Mouse (Mus musculus) 3T3-L1 (cell line): ENCODE measurements around the gene Ptgs1.
"Not testable (repeated sequence)": the region's sequence is repeated elsewhere in the genome, so short reads cannot be mapped to it uniquely, and the experiment has no call there.

ENCODE experiments used
- DNase-seq: peaks from one replicate; pipeline ENCODE4 v3.0.0-alpha.2; 2015; ENCODE audit warnings: low read depth, low spot score

Gene Ptgs1

DNA sequence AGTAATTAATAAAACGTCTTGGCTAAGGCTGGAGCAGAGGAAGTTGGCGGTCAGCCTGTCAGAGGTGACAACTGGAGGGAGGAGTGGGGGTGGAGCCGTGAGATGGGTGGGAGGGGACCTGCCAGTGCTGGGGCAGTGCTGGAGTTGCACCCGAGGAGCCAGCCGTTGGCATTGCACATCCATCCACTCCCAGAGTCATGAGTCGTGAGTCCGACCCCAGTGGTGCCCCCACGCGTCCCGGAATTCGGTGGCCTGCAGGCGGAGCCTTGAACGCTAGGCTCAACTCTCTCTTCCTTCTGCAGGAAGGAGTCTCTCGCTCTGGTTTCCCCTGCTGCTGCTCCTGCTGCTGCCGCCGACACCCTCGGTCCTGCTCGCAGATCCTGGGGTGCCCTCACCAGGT is at the start of gene Ptgs1:
TSS of gene Ptgs1 (plus strand) at position 61 of the 400 bp plus-strand sequence.
- DNase-seq, result peak; percentile 85

DNA sequence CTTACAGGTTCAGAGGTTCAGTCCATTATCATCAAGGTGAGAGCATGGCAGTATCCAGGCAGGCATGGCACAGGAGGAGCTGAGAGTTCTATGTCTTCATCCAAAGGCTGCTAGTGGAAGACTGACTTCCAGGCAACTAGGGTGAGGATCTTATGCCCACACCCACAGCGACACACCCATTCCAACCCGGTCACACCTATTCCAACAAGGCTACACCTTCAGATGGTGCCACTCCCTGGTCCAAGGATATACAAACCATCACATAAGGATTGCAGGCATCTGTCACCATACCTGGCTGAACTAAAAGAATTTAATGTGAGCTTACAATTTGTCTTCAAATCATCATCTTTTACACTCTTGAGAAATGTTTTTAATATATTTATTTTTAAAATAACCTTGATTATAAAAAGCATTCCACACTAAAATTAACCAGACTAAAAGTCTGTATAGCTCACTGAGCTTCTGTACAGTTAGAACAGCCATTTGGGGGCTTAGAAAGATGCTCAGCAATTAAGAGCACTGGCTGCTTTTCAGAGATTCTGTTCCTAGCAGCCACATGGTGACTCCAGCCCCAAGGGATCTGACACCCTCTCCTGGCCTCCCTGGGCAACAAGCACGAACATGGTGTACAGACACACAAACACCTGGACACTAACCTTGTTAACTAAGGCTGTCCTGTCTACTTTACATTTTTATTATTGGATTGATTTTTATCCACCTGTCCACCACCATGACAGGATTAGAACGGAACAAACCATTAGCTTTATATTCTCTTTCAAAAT is 48.4 kb upstream of the Ptgs1 start:
- DNase-seq, result not testable (repeated sequence)

DNA sequence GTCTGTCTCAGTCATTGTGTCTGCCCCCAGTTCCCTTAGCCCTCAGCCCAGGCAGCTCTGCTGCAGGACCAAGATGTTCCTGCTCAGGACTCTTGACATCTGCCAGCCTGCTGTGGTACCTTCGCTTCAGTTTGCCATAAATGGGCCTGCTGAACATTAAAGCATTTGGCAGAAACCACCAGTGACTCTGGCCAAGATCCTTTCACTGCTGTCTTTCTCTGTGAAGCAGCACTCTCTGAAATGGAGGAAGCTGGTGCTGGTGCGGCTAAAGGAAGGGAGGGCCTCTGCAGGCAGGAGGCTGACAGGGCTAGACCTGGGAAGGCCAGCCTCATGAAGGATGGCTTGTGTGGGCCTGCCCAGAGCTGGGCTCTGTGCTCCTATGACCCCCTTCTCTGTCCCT is 46.9 kb upstream of the Ptgs1 start:
- peak; percentile 14 for DNase-seq

DNA sequence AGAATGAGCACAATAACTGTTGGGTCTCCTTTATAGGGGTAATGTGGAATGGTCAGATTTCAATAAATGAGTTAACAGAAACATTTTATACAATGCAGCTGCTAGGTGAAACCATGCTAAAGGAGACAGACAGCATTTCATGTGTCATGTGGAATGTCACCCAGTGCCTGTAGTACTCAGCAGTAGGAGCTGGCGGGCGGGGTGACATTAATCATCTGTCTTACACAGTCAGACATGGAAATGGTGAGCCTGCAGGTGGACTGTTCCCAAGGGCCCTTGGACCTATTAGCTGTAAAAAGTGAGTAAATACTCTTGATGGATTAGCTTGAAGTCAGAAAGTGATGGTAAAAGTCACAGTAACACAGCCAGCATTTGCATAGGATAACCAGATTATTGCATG is 46.0 kb upstream of the Ptgs1 start:
- peak; percentile 13 for DNase-seq

DNA sequence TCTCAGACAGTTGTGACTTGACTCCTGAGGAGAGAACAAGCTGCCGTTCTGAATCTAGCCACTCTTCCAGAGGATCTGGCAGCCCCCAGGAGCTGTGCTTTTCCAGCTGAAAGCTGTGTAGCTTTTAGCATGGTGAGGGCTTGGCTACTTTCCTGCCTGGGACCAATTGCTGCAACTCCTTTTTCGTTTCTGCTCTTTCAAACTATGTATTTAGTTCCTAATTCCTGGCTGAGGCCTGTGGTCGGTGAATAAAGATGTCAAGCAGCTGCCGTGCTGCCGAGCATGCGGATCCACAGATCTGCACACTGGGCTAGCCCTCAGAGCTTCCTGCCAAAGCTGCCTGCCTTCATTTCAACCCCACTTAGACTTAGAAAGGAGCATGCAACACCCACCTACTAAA is 45.4 kb upstream of the Ptgs1 start:
- no peak for DNase-seq

DNA sequence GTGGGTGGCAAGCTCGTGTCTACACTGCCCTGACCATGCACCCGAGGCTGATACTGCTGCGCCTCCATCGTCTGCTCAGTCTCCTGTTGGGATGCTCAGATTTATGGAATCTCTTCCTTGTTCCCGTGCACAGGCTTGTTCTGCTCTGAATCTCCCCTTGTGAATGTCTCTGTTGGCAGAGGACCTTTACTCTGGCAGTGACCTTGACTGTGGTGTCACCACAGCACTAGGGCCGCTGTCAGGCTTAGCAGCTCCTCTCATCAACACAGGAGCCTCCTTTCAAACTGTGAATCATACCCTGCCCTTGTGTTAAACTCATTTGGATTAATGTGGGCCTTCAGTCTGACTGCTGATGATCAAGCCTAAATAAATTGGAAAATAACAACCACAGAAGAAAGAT is 41.0 kb upstream of the Ptgs1 start:
- DNase-seq, result not testable (repeated sequence)

DNA sequence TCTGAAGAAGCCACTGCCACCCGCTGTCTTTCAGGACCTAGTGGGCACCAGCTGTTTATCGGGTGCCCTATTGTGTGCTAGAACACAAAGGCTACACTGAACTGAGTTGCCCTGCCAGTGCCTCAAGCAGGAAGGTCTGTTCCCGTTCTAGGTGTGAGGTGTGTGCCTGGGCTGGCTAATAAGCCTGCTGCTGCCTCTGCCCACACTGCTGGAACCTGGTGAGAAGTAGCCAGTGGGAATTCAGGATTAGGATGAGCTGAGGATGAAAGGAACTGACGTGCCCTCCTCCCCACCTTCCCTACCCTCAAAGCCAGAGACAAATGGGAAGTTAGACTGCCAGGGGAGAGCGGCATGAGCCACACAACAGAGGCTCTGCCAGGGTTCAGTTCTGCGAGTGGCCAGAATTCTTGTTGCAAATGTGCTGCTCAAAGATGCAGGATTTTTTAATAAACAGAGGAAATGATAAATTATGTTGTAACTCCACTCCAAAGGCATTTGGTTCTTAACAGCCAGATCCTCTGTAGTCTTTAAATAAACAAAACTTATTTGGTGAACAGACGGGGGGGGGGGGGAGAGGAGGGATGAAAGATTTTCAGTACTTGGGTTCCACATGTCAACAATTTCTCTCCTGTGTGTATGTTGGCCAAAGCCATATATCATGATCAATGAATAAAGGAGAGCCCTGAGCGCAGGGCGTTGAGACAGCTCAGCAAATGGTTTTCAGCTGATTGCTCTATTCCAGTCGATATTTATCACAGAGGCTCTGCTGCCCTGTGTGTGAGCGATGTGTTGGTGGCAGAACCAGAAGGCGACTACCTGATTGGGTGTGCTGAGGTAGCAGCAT is 38.9 kb upstream of the Ptgs1 start:
- no peak for DNase-seq

DNA sequence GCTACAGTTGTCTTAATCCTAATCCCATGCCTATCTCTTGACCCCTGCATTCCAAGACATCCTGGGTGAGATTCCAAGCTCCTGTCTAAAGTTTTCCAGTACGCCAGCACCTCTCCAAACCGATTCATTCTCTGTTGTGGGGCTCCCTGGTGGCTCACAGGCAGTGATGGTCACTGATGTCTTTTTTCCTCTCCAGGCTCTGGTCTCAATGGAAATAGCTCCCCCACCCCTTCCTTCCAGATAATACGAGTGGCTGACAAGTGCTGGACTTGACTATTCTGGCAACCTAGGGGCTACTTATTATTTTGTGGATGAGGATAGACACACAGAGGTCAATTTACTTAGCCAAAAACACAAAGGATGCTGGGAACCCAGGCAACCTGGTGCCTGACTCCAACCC is 33.2 kb upstream of the Ptgs1 start:
- no peak for DNase-seq

DNA sequence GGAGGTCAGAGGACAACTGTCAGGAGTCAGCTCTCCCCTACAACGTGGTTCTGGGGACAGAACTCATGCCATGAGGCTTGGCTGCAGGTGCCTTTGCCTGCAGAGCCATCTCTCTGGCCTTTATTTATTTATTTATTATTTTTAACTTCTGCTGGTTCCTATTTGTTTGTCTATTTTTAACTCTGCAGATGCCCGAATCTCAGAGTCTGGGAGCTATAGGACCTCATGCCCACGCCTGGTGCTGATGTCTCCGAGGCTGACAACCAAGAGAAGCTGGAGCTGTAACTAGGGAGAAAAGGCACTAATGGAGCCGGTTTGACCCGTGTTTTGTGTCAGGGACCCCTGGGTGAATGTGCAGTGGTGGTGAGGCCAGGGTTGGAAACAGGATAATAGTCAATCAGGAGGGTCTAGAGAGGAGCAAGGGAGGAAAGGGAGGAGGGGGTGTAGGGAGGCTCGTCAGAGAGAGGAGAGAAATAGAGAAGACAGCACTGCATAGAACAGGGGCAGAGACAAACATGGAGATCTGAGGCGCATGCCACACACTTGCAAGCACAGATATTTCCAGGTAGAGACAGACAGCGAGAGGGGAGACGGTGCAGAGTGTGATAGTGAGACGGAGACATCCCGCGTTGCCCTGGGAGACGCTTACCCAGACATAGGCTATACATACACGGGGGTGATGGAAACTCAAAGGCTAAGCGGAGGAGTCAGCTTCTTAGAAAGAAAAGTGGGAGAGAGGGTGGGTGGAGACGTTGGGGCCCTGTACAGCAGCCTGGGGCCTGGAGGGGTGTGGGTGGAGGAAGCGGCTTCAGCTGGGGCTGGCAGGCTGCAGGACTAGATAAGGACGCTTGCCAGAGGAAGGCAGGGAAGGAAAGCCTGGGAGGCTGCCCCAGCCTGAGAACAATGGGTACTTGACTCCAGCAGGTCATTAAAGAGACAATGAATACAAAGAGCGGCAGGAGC is 32.0 kb upstream of the Ptgs1 start:
- DNase-seq, result no peak

DNA sequence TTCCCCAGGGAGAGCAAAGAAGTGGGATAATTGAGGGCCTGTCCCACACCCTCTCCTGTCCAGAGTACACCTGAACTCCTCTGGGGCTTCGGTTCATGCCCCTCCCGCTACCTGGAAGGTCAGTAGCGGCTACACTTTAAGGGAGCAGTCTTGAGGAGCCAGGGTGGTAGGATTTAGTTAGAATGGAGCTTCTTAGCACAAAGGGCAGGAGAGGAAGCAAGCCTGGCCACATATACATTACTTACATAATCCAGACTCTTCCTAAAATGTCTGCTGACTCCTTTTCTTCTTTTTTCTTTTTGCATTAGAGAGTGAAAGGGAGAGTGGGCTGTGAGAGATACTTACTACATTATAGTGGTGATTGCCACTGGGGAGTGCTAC is 31.4 kb upstream of the Ptgs1 start:
- no peak for DNase-seq

DNA sequence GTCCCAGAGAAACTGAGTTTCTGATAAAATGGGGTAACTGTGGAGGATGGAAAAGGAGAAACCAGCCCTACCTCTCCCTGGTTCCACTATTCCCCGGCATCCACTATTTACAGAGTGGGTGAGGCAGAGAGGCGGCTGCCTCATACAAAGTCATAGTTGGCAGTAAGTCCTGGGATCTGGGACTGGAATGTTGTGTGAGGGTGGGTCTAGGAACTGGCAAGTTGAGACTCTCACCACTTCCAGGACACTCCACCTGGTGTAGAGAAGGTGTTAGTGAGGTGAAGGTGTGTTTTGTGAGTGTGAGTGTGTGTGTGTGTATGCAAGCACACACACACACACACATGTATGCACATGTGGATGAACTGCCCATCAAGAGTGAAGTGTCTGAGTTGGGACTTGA is 29.4 kb upstream of the Ptgs1 start:
- no peak for DNase-seq

DNA sequence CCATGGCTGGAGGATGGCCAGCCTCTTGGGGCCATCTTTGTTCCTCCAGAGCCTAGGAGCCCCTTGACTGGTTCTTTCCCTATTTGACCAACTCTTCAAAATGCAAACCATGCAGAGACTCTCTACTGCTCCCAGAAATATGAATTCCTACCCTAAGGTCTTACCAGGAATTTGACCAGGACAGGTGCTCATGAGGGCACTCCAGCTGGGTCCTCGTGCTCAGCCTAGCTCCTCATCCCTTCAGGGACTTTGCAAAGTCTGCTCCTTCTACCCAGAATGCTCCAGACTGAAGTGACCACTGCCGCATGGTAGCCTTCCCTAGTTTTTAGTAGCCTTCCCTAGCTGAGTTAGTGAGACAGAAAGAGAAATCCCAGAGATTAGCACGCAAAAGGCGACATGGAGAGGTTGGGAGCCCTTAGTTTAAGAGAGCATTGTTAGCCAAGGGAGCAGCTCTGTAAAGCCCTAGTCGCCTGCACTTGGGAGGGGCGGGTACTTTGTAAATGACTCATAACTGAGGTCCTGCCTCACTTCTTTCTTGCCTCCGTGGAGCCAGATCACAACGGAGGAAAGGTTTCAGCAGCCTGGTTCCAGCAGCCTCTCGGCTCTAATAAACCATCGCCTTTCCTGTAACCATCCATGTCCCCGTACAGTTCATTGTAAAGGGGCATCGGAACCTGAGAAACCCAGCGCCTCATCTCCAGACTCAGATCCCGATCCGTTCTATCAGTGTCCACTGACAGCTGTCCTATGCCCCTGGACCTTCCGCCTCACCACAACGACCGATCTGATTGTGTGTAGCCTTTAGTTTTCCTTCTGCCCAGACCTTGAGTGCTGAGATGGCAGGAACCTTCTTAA is 28.2 kb upstream of the Ptgs1 start:
- DNase-seq, result peak; percentile 65

DNA sequence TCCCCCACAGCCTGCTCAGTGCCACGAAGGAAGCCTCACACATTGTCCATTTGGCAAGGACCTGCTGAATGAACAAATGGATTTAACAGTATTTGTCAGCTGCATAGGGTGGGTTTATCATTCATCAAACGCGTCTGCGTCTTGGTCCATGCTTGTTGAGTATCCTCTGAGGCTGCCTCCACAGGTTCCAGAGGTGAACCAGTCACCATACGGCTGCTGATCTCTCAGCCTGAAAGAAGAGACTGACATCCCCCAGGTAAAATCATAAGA is 27.7 kb upstream of the Ptgs1 start:
- DNase-seq, result no peak

DNA sequence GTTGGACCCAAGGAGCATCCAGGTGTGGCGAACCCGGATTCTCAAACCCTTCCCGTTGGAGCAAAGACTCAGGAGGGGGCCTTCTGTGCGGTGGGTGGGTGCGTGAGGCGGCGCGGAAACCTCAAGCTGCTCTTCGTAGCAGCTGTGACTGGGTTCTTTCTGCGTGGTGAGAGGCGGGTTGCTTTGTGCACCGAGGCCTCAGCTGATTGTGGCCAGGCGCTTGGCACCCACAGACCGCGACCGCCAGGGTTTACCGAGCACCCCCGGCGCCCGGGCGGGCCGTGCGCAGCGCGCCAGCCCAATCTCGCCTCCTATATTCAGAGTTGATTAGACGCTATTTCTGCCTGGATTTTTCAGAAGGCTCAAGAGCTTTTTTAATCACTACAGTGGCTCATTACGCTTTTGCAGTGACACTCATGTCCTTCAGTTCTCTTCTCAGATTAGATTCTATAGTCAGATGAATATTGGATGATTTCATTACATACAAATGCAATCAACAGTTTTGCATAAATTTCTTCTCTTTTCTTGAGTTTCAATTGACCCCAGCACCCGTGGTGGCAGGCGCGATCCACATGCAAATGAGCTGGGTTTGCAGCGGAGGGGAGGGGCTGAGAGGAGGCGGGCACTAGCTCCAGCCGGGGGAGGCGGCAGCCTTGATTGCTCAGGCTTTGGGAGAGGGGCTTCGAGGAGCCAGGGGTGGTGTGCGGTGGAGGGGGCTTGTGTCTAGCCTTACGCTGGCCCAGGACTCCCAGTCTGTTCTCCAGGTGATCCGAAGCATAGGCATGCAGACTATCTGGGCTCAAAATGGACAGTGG is 27.0 kb upstream of the Ptgs1 start:
- DNase-seq, result no peak

DNA sequence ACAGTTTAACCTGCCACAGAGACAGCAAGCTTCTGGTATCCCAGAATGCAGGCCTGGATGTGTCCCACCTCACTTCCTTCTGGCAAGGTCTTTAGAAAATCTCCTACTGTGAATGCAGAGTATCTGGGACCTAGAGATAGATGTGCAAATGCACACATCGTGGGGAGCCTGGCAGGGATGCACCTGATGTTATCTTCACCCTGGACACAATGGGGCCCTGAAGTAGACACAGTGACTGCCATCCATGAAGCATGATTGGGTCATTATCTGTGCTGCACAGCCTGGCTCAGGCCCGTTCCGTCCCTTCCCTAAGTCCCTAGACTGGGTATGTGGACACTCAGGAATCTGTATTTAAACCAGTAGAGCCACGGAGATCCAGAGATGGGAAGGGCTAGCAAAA is 25.6 kb upstream of the Ptgs1 start:
- no peak for DNase-seq

DNA sequence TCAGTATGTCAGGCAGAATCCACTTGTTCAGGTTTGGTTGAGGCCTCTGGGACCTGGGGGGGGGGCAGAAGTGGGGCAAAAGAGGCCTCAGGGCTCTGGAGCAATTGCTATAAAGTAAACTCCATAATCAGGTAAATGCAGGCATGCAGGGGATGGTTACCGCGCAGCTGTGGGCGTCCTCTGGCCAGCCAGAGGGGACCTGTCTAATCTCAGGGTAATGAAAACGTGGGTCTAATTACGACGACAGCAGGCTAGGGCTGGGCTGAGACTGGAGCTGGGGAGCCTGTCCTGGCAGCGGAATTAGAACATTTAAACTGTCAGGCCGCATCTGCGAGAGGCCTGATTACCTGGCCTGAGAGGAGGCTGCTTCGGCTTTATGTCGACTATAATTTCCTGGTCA is 23.2 kb upstream of the Ptgs1 start:
- no peak for DNase-seq

DNA sequence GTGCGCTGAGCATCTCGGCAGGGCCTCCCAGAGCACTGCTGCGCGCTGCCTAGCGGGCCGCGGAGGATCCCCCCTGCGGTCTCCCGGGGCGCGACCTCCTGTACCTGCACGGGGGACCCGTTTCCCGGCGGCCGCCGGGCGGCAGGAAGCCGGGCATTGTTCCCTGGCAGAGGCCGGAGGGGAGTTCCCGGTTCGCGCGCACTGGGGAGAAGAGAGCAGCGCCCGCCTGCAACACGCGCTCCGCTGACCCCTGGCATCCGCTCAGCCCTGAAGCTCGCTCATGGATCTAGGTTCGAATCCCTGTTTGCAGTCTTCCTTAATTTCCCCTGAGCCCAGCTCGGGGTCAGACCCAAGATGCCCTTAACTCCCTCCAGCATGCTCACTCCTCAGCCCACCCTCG is 19.4 kb upstream of the Ptgs1 start:
- DNase-seq, result no peak

DNA sequence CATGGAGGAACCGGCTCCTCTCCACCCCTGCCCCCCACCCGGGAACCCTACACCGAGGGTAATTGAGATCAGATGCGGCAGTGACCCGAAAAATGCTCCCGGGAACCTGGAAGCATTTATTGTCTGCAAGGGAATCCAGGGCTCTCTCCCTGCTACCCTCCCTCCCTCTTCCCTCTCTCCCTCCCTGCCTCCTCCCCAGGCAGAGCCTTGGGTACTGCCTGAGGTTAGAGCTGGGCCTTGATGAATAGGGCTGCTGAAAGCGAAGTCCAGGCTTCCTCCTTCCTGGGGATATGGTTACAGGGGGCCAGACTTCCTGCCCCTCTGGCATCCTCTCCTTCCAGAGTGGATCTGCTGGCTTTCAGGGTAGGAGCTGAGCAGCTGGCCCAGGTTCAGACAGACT is 18.4 kb upstream of the Ptgs1 start:
- peak; percentile 41 for DNase-seq

DNA sequence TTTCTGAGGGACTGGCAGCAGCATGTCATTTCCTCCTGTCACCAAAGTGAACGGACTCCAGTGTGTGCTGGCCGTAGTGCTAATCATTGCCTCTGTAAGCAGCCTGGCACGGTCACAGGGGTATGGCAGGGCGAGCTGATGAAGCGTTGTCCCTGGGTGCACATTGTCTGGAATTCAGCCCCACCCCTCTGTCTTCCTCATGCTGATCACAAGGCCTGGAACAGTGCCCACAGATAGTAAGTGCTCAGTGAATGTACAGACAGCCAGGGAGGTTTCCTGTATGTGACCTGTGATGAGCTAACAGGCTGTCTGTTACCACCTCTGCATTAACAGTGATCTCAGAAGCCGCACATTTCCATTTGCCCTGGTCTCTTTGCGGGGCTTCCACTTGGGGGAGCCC is 17.1 kb upstream of the Ptgs1 start:
- DNase-seq, result peak; percentile 79

DNA sequence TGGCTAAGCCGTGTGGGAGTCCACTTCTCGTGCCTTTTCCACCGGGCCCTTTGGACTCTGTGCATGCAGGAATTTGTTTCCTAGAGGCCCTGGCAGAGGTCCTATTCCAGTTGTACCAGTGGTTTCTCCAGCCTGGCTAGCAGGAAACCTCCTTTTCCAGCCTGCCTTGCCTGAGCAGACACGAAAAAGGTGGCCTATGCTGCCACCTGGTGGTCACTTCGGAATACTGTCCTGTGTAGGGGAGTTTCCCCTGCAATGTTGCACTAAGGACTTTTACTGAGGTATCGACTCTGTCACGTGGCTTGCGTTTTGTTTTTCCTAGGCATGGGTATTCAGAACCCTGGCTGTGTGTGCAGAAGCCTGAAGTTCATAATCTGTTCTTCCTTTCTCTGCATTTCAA is 16.2 kb upstream of the Ptgs1 start:
- peak; percentile 98 for DNase-seq
